Mouse (Mus musculus) forebrain, embryonic 16.5 days (tissue): ENCODE results near the gene Rora. TPM values are rescaled to one million over a fixed set of nuclear protein-coding genes. Genes with fewer than 3 reads are reported as not detected.

Experiments
- ATAC-seq: fragments of 200-750 bp; cut with Nextera tagmentation; 2 replicates; pipeline ENCODE4 v1.8.0; 2017; ENCODE audit warnings: mild to moderate bottlenecking, moderate library complexity
- H3K27ac ChIP-seq: fragments of 300-500 bp; sonication (generic); 2 replicates; pipeline ENCODE4 v1.5.1; 2014; ENCODE audit warnings: low read length, control low read depth
- H3K27me3 ChIP-seq: fragments of 300-500 bp; sonication (generic); replicated peaks from 2 replicates; pipeline ENCODE4 v1.6.1; 2014; ENCODE audit warnings: low read length; ENCODE audit not compliant: control insufficient read depth, insufficient read depth
- H3K36me3 ChIP-seq: fragments of 300-500 bp; sonication (generic); 2 replicates; pipeline ENCODE4 v1.6.1; 2014; ENCODE audit not compliant: control insufficient read depth, insufficient read depth
- H3K4me1 ChIP-seq: fragments of 300-500 bp; sonication (generic); replicated peaks from 2 replicates; pipeline ENCODE4 v1.6.1; 2014; ENCODE audit warnings: low read length; ENCODE audit not compliant: control insufficient read depth, insufficient read depth
- H3K4me2 ChIP-seq: fragments of 300-500 bp; sonication (generic); 2 replicates; pipeline ENCODE4 v1.6.1; 2014; ENCODE audit warnings: mild to moderate bottlenecking, low read length, control low read depth
- H3K4me3 ChIP-seq: fragments of 300-500 bp; sonication (generic); replicated peaks from 2 replicates; pipeline ENCODE4 v1.5.1; 2014; ENCODE audit warnings: mild to moderate bottlenecking, low read length, control low read depth
- H3K9ac ChIP-seq: fragments of 300-500 bp; sonication (generic); replicated peaks from 2 replicates; pipeline ENCODE4 v1.6.1; 2014; ENCODE audit warnings: low read depth, low read length, control low read depth
- H3K9me3 ChIP-seq: fragments of 300-500 bp; sonication (generic); 2 replicates; pipeline ENCODE4 v1.6.1; 2016; ENCODE audit warnings: low read length; ENCODE audit not compliant: control insufficient read depth
- WGBS: fragments of 180-500 bp; shearing (Covaris S2); extraction: QIAGEN DNeasy Blood & Tissue Kit; methylation state at CpG from one replicate; pipeline ENCODE4 v1.1.7; 2014; 5-methylcytosine and 5-hydroxymethylcytosine counted together
- polyA plus RNA-seq: library from polyadenylated mRNA; unstranded; fragments of >200 nt; fragmentation: Nextera tagmentation; extraction: Ambion mirVana; gene quantifications from 2 replicates; pipeline ENCODE4 v1.2.1, GENCODE M21; 2015

Rora gene
- polyA plus RNA-seq, 1 experiment from 2014 or later, result 7.9 TPM

- H3K4me3 ChIP-seq, result no peak overlapping the region
- H3K9me3 ChIP-seq, result no peaks in the 10 kb centered on the region
- no peaks in the 10 kb centered on the region for H3K36me3 ChIP-seq
- no peak overlapping the region for H3K27ac ChIP-seq
- H3K9ac ChIP-seq, result no peak overlapping the region
- H3K4me1 ChIP-seq, result no peaks in the 10 kb centered on the region
- ATAC-seq, result no peak
- H3K4me2 ChIP-seq, result no peak overlapping the region
- 81% methylated on average over 5 of the region's 5 CpGs for WGBS
- no peaks in the 10 kb centered on the region for H3K27me3 ChIP-seq
Observed at GRCm38 (mm10) chr9:69051890-69052289, 398.3 kb downstream of the Rora start.

- Histone ChIP-seq H3K36me3 (no peaks in the 10 kb centered on the region), H3K4me3 (no peak overlapping the region), H3K9ac (no peak overlapping the region), H3K27me3 (no peaks in the 10 kb centered on the region), H3K4me2 (no peak overlapping the region), H3K9me3 (no peaks in the 10 kb centered on the region), H3K27ac (no peak overlapping the region), H3K4me1 (no peaks in the 10 kb centered on the region)
- 93% methylated on average over 5 of the region's 5 CpGs for WGBS
- no peak for ATAC-seq
Observed at GRCm38 (mm10) chr9:69055302-69055701, 401.7 kb downstream of the Rora start.

- no peaks in the 10 kb centered on the region for H3K4me1 ChIP-seq
- no peaks in the 10 kb centered on the region for H3K27me3 ChIP-seq
- 43% methylated on average over 15 of the region's 15 CpGs for WGBS
- no peak overlapping the region for H3K27ac ChIP-seq
- no peak overlapping the region for H3K4me2 ChIP-seq
- no peak for ATAC-seq
- H3K36me3 ChIP-seq, result no peaks in the 10 kb centered on the region
- no peaks in the 10 kb centered on the region for H3K9me3 ChIP-seq
- H3K9ac ChIP-seq, result no peak overlapping the region
- H3K4me3 ChIP-seq, result no peak overlapping the region
Observed at GRCm38 (mm10) chr9:69071203-69071867, 417.7 kb downstream of the Rora start.

- no peak overlapping the region for H3K9ac ChIP-seq
- no peak overlapping the region for H3K27ac ChIP-seq
- ATAC-seq, result no peak
- WGBS, result 78% methylated on average over 7 of the region's 7 CpGs
- H3K4me2 ChIP-seq, result no peak overlapping the region
- no peak overlapping the region for H3K4me3 ChIP-seq
- no peaks in the 10 kb centered on the region for H3K9me3 ChIP-seq
- no peaks in the 10 kb centered on the region for H3K4me1 ChIP-seq
- H3K36me3 ChIP-seq, result no peaks in the 10 kb centered on the region
- no peaks in the 10 kb centered on the region for H3K27me3 ChIP-seq
Observed at GRCm38 (mm10) chr9:69073271-69073670, 419.7 kb downstream of the Rora start.

- H3K36me3 ChIP-seq, result no peaks in the 10 kb centered on the region
- no peak overlapping the region for H3K9ac ChIP-seq
- peaks cover 7% of the 10 kb centered on the region; the same call in 1 of the 2 replicates for H3K4me1 ChIP-seq
- no peak overlapping the region for H3K27ac ChIP-seq
- no peak overlapping the region for H3K4me2 ChIP-seq
- no peaks in the 10 kb centered on the region for H3K9me3 ChIP-seq
- ATAC-seq, result peak; percentile 40; the same call in 1 of the 2 replicates
- no peaks in the 10 kb centered on the region for H3K27me3 ChIP-seq
- 46% methylated on average over 3 of the region's 3 CpGs for WGBS
- no peak overlapping the region for H3K4me3 ChIP-seq
Observed at GRCm38 (mm10) chr9:69084086-69084719, 430.6 kb downstream of the Rora start.

- Histone ChIP-seq H3K9me3 (no peaks in the 10 kb centered on the region), H3K4me3 (no peak overlapping the region), H3K27ac (no peak overlapping the region), H3K36me3 (no peaks in the 10 kb centered on the region), H3K27me3 (no peaks in the 10 kb centered on the region), H3K4me2 (no peak overlapping the region), H3K4me1 (peaks cover 7% of the 10 kb centered on the region; the same call in 1 of the 2 replicates), H3K9ac (no peak overlapping the region)
- 60% methylated on average over 14 of the region's 14 CpGs for WGBS
- no peak for ATAC-seq
Observed at GRCm38 (mm10) chr9:69084720-69085661, 431.4 kb downstream of the Rora start.

GRCm38 (mm10) chr9:69086844-69087243 lies 433.3 kb downstream of the Rora start:
- Histone ChIP-seq H3K9ac (no peak overlapping the region), H3K27ac (no peak overlapping the region), H3K4me2 (no peak overlapping the region), H3K36me3 (no peaks in the 10 kb centered on the region), H3K4me3 (no peak overlapping the region), H3K27me3 (no peaks in the 10 kb centered on the region), H3K9me3 (no peaks in the 10 kb centered on the region), H3K4me1 (peaks cover 9% of the 10 kb centered on the region; the same call in 1 of the 2 replicates)
- no peak for ATAC-seq
- 84% methylated on average over 4 of the region's 4 CpGs for WGBS

GRCm38 (mm10) chr9:69087325-69087724 lies 433.7 kb downstream of the Rora start:
- Histone ChIP-seq H3K36me3 (no peaks in the 10 kb centered on the region), H3K9ac (no peak overlapping the region), H3K4me3 (no peak overlapping the region), H3K4me2 (no peak overlapping the region), H3K4me1 (peaks cover 12% of the 10 kb centered on the region), H3K9me3 (no peaks in the 10 kb centered on the region), H3K27me3 (no peaks in the 10 kb centered on the region), H3K27ac (no peak overlapping the region)
- no peak for ATAC-seq
- WGBS, result 100% methylated on average over 1 of the region's 1 CpGs

GRCm38 (mm10) chr9:69090749-69091270 lies 437.2 kb downstream of the Rora start:
- no peak for ATAC-seq
- no peak overlapping the region for H3K9ac ChIP-seq
- H3K9me3 ChIP-seq, result no peaks in the 10 kb centered on the region
- H3K4me3 ChIP-seq, result no peak overlapping the region
- H3K36me3 ChIP-seq, result no peaks in the 10 kb centered on the region
- H3K4me2 ChIP-seq, result no peak overlapping the region
- H3K27me3 ChIP-seq, result no peaks in the 10 kb centered on the region
- no peak overlapping the region for H3K27ac ChIP-seq
- H3K4me1 ChIP-seq, result peaks cover 5% of the 10 kb centered on the region
- 53% methylated on average over 5 of the region's 5 CpGs for WGBS
